Mouse (Mus musculus) gastrocnemius, adult 8-10 months (tissue): Measurements from ENCODE around the gene Myzap. TPM values are rescaled to one million over a fixed set of nuclear protein-coding genes. Genes with fewer than 3 reads are reported as not detected.

Source experiments
- DNase-seq, 2 experiments: peaks; one replicate each; pipeline ENCODE4 v3.0.0; 2022; ENCODE audit warnings: low spot score in 2 of 2
- total RNA-seq, 4 experiments: library from RNA; stranded (reverse); gene quantifications; 2 replicates each; pipeline ENCODE4 v1.2.4; 2022

Gene Myzap
- total RNA-seq, 4 experiments from 2014 or later = 1.8 to 3.2 (median 2.5) TPM

DNA sequence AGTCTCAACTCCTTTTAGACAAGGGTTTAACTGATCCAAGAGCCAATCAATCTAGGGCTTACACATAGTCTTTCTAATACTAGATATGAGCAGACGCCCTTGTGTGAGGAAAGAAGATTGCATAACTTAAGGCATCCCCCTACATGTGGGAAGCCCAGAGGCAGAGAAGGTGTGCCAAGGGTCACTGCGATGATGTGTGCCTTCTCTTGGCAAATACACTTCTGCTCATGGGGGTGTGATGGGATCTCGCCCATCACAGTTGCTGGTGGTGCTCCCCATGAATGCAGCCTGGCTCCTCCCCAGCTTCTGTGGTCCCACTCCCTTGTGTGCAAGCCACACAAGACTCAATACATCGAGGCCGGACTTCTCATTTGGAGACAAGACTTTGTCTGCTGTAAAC, 47.3 kb downstream of the Myzap start:
- DNase-seq = no peak

- DNase-seq = peak; percentile 42 to 61
Observed at GRCm38 (mm10) chr9:71543443-71544222, 48.5 kb downstream of the Myzap start.

GRCm38 (mm10) chr9:71542292-71542691, 49.9 kb downstream of the Myzap start:
- no peak for DNase-seq

DNA sequence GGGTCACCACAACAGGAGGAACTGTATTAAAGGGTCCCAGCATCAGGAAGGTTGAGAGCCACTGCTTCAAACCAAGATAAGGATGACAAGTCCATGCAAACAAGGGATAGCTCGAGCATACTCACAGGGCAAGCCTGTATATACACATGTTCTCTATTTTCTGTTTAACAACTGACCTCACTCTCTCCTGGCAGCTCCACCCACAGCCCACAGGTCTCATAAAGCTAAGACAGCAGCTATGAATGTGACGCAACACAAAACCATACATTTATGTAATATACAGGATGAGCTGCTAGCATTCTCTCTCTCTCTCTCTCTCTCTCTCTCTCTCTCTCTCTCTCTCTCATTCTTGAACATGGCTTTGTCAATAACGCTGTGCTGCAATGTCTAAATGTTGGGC, 51.4 kb downstream of the Myzap start:
- DNase-seq = no peak

DNA sequence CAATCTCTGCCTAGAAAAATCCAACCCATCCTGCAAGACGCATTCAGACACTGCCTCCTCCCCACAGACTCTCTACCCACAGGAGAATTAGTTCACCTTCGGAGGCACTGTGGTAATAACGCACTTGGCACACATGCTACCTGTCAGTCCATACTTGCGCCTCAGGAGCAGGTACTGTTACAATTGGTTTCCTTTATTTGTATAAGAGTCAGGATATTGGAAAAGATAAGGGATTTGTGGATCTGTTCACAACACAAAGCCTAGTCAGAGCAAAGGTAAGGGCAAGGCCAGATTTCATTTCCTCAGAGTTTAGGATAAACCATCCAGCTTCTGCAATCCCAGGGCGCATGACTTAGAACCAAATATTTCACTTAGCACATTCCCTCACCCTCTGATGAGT, 56.4 kb downstream of the Myzap start:
- no peak for DNase-seq

- no peak for DNase-seq
Observed at GRCm38 (mm10) chr9:71535036-71535435, 57.1 kb downstream of the Myzap start.

DNA sequence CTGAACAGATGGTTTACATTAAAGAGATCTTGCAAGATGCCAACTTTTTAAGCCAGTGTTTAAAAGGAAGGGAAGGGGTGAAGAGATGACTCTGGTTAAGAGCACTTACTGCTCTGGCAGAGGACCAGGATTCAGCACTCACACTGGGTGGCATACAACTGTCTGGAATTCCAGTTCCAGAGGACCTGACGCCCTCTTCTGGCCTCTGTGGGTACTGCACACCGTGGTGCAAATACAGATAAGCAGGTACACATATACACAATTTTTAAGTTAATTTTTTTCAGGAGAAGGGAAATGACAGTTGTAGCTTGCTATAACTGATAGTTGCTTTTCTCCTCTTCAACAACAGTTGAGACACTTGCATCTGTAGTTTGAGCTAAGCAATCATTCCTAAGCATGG, 62.2 kb downstream of the Myzap start:
- DNase-seq = no peak

DNA sequence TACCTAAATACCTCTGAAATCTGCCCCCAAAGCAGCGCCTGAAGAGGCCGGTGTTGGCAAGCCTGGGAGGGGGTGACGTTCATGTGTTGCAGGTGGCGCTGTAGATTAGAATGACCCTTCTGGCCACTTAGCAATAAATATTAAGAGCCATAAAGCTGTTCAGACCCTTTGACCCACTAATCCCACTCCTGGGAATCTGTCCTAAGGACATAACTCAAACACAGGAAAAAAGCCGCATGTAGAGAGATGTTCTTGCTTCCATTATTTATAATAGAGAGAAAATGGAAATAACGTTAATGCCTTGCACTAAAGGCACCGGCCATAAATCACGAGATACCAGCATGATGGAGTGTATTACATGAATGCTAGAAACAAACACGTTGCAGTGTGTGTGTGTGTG, 64.7 kb downstream of the Myzap start:
- DNase-seq = no peak

DNA sequence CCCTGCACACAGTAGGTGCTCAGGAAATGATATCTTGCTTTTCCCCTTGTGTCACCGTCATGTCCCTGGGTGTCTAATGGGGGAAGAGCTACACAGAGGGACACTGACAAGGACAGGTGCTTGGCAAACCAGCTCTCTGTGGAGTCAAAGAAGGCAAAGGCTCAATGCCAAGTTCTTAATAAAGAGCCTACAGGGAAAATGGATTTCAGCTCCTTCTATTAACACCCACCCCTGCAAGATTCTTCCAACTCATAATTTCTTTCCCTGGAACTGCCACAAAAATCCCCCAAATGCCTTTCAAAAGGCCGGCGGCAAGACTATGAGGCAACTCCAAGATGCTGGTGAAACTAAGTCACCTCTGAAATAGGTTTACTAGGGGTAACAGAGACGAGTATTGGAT, 68.3 kb downstream of the Myzap start:
- no peak for DNase-seq

DNA sequence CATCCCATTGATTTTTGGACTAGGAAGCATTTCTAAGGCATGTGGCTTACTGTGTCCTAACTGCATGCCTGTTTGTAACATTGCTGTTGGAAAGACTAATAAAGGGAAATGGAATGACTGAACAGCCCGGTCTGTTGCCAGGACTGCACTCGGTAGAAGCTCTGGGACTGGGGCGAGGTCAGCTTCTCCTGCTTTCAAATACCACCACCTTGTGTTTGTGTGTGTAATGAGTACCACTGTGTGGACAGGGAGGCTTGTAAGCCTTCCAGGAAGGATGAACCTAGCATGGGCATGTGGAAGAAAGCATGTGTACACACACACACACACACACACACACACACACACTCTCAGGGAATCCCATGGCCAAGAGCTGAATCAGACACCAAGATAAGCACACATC, 72.3 kb downstream of the Myzap start:
- DNase-seq = no peak

- DNase-seq = no peak
Observed at GRCm38 (mm10) chr9:71517487-71517886, 74.7 kb downstream of the Myzap start.

DNA sequence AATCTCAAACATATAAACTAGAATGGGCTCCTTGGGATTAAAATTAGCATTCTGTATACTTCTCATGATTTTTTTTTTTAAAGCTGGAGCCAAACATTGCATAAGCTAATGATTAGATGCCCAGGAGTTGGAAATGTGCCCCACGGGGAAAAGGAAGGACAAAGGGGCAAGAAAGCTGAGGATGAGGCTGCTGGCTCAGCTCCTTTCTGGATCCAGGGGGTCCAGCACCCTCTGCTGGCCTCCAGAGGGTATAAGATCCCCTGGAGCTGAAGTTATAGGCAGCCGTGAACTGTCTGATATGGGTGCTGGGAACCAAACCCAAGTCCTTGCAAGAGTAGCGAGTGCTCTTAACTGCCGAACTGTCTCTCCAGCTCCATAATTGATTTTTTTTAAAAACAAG, 76.3 kb downstream of the Myzap start:
- no peak for DNase-seq

- DNase-seq = no peak
Observed at GRCm38 (mm10) chr9:71513566-71513965, 78.6 kb downstream of the Myzap start.

- DNase-seq = no peak
Observed at GRCm38 (mm10) chr9:71512899-71513298, 79.3 kb downstream of the Myzap start.

- no peak for DNase-seq
Observed at GRCm38 (mm10) chr9:71498391-71499182, 93.6 kb downstream of the Myzap start.

DNA sequence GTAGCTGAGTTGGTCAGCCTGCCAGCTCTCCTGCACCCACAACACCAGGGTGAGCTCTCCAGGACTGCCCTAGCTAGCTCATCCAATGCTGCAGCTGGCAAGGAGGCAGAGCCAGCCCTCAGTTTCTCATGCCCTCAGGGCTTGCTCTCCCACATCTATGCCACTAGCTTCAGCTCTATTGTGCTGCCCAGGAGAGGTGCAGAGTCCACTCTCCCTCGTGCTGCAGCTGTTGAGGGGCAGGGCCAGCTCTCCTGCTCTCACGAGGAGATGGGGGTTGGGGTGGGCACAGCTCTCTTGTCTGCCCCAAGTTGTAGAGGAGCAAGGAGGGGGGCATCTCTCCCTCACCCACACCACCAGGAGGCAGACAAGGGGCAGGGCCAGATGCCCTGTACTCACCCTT, 95.5 kb downstream of the Myzap start:
- DNase-seq = no peak

DNA sequence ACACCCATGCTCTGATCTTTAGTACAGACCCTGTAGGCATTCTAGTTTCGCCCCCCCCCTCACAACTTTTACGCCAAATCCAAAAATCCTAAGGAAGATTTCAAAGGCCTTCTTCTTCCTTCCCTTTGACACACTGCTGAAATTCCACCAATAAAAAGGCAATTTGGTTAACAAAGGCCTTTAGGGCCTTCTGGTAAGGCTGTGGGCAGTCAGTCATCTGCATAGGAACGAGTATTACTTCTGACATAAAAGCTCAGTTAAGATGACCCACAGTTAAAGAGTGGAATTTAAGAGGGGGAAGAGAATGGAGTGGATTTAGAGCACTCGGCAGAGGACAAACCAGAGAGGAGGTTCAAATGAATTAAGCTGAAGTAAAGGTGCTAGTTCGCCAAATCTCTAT, 98.4 kb downstream of the Myzap start:
- no peak for DNase-seq

DNA sequence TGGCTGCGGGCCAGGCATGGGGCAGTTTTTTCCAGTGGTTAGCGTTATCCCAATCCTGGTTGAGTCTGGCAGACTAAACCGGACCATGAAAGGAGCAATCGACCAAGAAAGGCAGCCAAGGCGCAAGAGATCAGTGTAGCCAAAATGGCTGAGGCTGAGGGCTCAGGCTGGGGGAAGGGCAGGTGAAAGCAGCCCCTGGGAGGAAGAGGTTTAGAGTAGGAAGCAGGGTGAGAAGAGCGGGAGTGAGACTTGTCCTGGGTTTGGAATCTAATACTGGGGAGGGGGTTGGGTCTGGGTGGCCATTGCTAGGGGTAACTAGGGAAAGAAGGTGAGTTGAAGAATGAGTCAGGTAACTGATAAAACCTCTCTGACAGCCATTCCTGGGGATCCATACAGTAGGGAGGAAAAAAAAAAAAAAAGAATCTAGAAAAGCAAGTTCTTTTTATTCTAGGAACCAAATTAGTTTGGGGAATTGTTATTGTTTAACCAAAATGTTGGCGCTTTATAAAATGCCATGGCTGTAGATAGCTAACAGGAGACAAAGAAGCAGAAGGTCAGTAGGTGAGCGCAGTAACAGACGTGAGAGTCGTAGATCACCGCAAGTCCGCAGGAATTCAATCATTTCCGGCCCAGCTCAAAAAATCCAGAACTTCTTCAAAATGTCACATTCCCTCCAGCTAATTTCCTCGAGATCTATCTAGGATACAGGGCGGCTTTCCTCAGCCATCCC, 99.7 kb downstream of the Myzap start:
- no peak for DNase-seq

GRCm38 (mm10) chr9:71490076-71490475, 102.1 kb downstream of the Myzap start:
- DNase-seq = no peak

GRCm38 (mm10) chr9:71486127-71486526, 106.0 kb downstream of the Myzap start:
- no peak for DNase-seq

DNA sequence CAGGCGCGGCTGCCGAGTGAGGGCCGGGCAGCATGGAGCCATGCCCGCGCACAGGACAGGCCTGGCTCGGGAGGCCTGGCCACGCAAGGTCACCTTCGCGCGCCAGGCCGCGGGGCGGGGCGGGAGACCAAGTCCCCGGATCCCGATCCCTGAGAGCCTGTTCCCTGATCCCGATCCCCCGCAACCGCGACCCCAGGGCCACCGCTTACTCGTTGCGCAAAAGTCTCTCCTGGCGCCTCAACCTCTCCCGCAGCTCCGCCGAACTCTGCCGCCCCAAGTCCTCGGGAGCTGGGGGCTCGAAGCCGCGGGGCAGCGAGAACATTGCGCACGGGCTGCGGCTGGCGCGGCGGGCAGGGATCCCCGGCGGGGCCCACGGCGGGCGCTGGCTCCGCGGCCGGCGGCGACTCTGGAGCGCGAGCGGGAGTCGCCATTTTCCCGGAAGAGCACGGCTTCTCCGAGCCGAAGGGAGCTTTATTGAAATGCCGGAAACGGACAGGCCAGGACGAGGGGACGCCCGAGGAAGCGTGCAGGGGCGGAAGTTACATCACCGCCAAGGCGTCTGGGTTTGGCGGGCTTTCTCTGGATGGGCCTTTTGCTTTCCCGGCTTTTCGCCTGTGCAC, 106.6 kb downstream of the Myzap start, which contains the start of gene Polr2m:
Polr2m (minus strand) TSS at position 461 of the 620 bp plus-strand sequence.
- DNase-seq = peak; percentile 87 to 89
